23 mouse cellular contexts compared by ENCODE assay signal in the genomic region with DNA sequence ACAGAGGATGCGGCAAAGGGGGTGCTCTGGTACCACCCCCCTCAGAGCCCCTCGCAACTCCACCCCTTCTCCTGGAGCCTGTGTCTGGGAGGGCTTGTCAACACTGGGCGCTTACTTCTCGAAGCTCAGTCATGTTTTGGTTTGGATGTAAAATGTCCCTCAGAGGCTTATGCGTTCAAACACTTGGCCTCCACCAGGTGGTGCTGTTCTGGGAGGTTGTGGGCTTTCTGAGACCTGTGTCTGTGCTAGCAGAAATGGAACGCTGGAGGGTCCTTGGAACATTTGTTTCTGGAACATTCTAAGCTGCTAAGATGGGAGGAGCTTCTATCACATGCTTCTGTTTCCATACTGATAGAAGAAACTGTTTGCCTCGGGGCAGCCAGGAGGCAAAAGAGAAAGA.
DNase-seq lines count a peak whose midpoint lies in the region; ATAC-seq and TF ChIP-seq lines count a peak whose summit lies in the region.
"Had no signal": no experiment of that assay in that cellular context is flagged by ENCODE, and none has a peak within 500 bp of the region (broad histone marks: within the 10 kb centered on the region; RNA-seq: fewer than 3 reads in every experiment).

No protein-coding gene starts in this region.

- H3K36me3 ChIP-seq in midbrain, postnatal 0 days (ENCODE audit: insufficient read depth, low read length), result no peaks in the 10 kb centered on the region
- H3K36me3 ChIP-seq in midbrain, embryonic 11.5 days (ENCODE audit: control insufficient read depth, insufficient read depth, low read length), result no peaks in the 10 kb centered on the region
- H3K36me3 ChIP-seq: embryonic facial prominence, embryonic 13.5 days; forebrain, embryonic 15.5 days; hindbrain, embryonic 12.5 days; limb, embryonic 10.5 days; liver, embryonic 15.5 days; midbrain, embryonic 10.5 days; neural tube, embryonic 12.5 days had no signal

- H3K9ac ChIP-seq in midbrain, postnatal 0 days (replicated peaks; ENCODE audit: low read length, poor library complexity, severe bottlenecking), result no peak overlapping the region
- H3K9ac ChIP-seq in midbrain, embryonic 11.5 days (ENCODE audit: low read length), result no peak overlapping the region
- H3K9ac ChIP-seq: embryonic facial prominence, embryonic 13.5 days; forebrain, embryonic 15.5 days; hindbrain, embryonic 12.5 days; liver, embryonic 15.5 days; neural tube, embryonic 12.5 days had no signal

- TF ChIP-seq CTCF in gastrocnemius, adult 2 months (IDR thresholded peaks at IDR 0.05), result 0 out of 2 replicates have a peak, but pooled peaks have one; percentile 14
- TF ChIP-seq CTCF in left cerebral cortex, adult 2 months (IDR thresholded peaks at IDR 0.05), result peak; percentile 15; the same call in 1 of the 2 replicates
- peak; percentile 43 for TF ChIP-seq CTCF in midbrain, postnatal 0 days (IDR thresholded peaks at IDR 0.05)

- H3K27ac ChIP-seq in gastrocnemius, adult 2 months, result no peak overlapping the region
- H3K27ac ChIP-seq in left cerebral cortex, adult 2 months, result no peak overlapping the region
- H3K27ac ChIP-seq in midbrain, postnatal 0 days (ENCODE audit: low read depth, low read length), result no peak overlapping the region
- H3K27ac ChIP-seq in midbrain, embryonic 11.5 days (ENCODE audit: low read depth, low read length), result no peak overlapping the region
- H3K27ac ChIP-seq: embryonic facial prominence, embryonic 13.5 days; forebrain, embryonic 15.5 days; hindbrain, embryonic 12.5 days; limb, embryonic 10.5 days; macrophage; midbrain, embryonic 10.5 days; neural tube, embryonic 12.5 days had no signal

- WGBS in midbrain, postnatal 0 days, result 98% methylated on average over 7 of the region's 7 CpGs
- WGBS in midbrain, embryonic 11.5 days, result 95% methylated on average over 7 of the region's 7 CpGs

- H3K9me3 ChIP-seq in midbrain, postnatal 0 days (ENCODE audit: low read length), result no peaks in the 10 kb centered on the region
- H3K9me3 ChIP-seq in midbrain, embryonic 11.5 days (ENCODE audit: control insufficient read depth, low read length), result peaks cover 5% of the 10 kb centered on the region; the same call in 1 of the 2 replicates
- H3K9me3 ChIP-seq: embryonic facial prominence, embryonic 13.5 days; forebrain, embryonic 15.5 days; liver, embryonic 15.5 days had no signal

- no peak overlapping the region for H3K4me3 ChIP-seq in gastrocnemius, adult 2 months
- H3K4me3 ChIP-seq in left cerebral cortex, adult 2 months, result no peak overlapping the region
- no peak overlapping the region for H3K4me3 ChIP-seq in midbrain, postnatal 0 days (ENCODE audit: low read depth, low read length)
- no peak overlapping the region for H3K4me3 ChIP-seq in midbrain, embryonic 11.5 days (ENCODE audit: low read depth, low read length)
- H3K4me3 ChIP-seq: embryonic facial prominence, embryonic 13.5 days; forebrain, embryonic 15.5 days; hindbrain, embryonic 12.5 days; limb, embryonic 10.5 days; liver, embryonic 15.5 days; midbrain, embryonic 10.5 days; neural tube, embryonic 12.5 days had no signal

- no peak for DNase-seq in gastrocnemius, adult 2 months
- DNase-seq in gastrocnemius, postnatal 25 days, result no peak
- DNase-seq in left cerebral cortex, adult 2 months (ENCODE audit: extremely low spot score in 1 of 2, low spot score in 2 of 2), result no peak
- DNase-seq in left cerebral cortex, postnatal 36 days (ENCODE audit: low spot score in 2 of 2), result no peak
- no peak for DNase-seq in midbrain, postnatal 0 days (ENCODE audit: low spot score)
- DNase-seq in midbrain, embryonic 11.5 days (ENCODE audit: low spot score, missing footprints), result no peak
- no peak for DNase-seq in adrenal gland, postnatal 14 days
- DNase-seq: adrenal gland, adult 8-10 months; cerebellum, adult 11 months; cerebellum, postnatal 14 days; heart, postnatal 10 days; kidney, postnatal 10 days; thymus, postnatal 36 days had no signal

- H3K4me2 ChIP-seq in midbrain, postnatal 0 days (ENCODE audit: low read depth, low read length, poor library complexity, severe bottlenecking), result no peak overlapping the region
- no peak overlapping the region for H3K4me2 ChIP-seq in midbrain, embryonic 11.5 days
- H3K4me2 ChIP-seq: embryonic facial prominence, embryonic 13.5 days; forebrain, embryonic 15.5 days; heart, embryonic 11.5 days; hindbrain, embryonic 12.5 days; neural tube, embryonic 12.5 days had no signal

- intact Hi-C loops in gastrocnemius, adult 2 months (cut with DNase I), result no loop called here
- intact Hi-C loops in left cerebral cortex, adult 2 months (cut with DNase I), result no loop called here
- intact Hi-C loops in left cerebral cortex, postnatal 36 days (cut with DNase I), result no loop called here

- no peaks in the 10 kb centered on the region for H3K27me3 ChIP-seq in midbrain, postnatal 0 days (ENCODE audit: insufficient read depth, low read length)
- no peaks in the 10 kb centered on the region for H3K27me3 ChIP-seq in midbrain, embryonic 11.5 days (ENCODE audit: control insufficient read depth, insufficient read depth, low read length)
- H3K27me3 ChIP-seq: embryonic facial prominence, embryonic 13.5 days; forebrain, embryonic 15.5 days; hindbrain, embryonic 12.5 days; liver, embryonic 15.5 days; neural tube, embryonic 12.5 days had no signal

- no peak for ATAC-seq in midbrain, postnatal 0 days (ENCODE audit: low FRiP score)
- no peak for ATAC-seq in midbrain, embryonic 11.5 days (ENCODE audit: low FRiP score)
- ATAC-seq: forebrain, embryonic 15.5 days; intestine, embryonic 16.5 days had no signal

- H3K4me1 ChIP-seq in midbrain, postnatal 0 days (ENCODE audit: insufficient read depth, low read length), result no peaks in the 10 kb centered on the region
- no peaks in the 10 kb centered on the region for H3K4me1 ChIP-seq in midbrain, embryonic 11.5 days (ENCODE audit: control insufficient read depth, insufficient read depth, low read length)
- H3K4me1 ChIP-seq: forebrain, embryonic 15.5 days; hindbrain, embryonic 12.5 days; neural tube, embryonic 12.5 days had no signal
